Mouse (Mus musculus): ENCODE results near the gene Zfp108. TPM values are rescaled to one million over a fixed set of nuclear protein-coding genes. Genes with fewer than 3 reads are reported as not detected.

The Zfp108 gene
- polyA plus RNA-seq, 1 experiment from 2014 or later, result 4.9 TPM

DNA sequence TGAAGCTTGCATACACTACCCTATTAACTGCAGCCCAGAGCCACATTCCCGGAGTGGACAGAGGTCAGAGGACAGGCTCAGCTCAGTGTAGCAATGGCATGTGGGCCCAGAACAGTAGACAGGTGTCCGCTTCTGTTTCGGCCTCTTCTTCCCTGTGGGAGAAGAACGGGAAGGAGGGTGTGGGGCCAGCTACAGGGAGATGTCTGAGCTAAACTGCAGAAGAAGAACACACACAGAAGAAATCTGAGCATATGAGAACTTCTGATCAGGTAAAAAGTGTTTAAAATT lies 26.2 kb downstream of the Zfp108 start:
- no peak overlapping the region for H3K27ac ChIP-seq (ENCODE audit: low read length)
- H3K4me1 ChIP-seq (ENCODE audit: insufficient read depth, low read length), result no peaks in the 10 kb centered on the region
- H3K9ac ChIP-seq (replicated peaks; ENCODE audit: low read length), result no peak overlapping the region
- 39% methylated on average over 4 of the region's 4 CpGs for WGBS
- H3K4me2 ChIP-seq (replicated peaks; ENCODE audit: low read depth, low read length), result no peak overlapping the region
- H3K36me3 ChIP-seq (ENCODE audit: insufficient read depth, low read length), result peaks cover 8% of the 10 kb centered on the region
- H3K9me3 ChIP-seq (ENCODE audit: low read length), result peaks cover 2% of the 10 kb centered on the region; the same call in 1 of the 2 replicates
- no peak for ATAC-seq (ENCODE audit: low FRiP score, low TSS enrichment)
- H3K4me3 ChIP-seq (ENCODE audit: low read length), result no peak overlapping the region
- no peaks in the 10 kb centered on the region for H3K27me3 ChIP-seq (ENCODE audit: insufficient read depth, low read length)

DNA sequence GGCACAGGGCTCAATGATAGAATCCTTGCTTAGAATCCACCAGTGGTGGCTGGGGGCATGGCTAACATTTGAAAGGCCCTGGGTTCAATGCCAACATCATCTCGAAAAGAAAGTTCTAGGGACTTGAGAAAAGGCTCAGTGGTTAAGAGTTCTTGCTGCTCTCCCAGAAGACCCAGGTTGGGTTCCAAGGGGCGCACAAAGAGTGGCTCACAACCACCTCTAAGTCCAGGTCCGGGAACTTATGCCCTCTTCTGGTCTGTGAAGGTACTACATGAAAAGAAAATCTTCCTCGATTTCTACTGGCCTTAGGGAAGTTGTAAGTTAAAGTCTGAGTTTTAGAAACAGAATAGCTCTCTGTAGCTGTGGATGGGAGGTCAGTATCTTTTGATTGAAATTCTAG lies 31.5 kb downstream of the Zfp108 start:
- no peak for ATAC-seq (ENCODE audit: low FRiP score, low TSS enrichment)
- Histone ChIP-seq H3K27ac (ENCODE audit: low read length) (no peak overlapping the region), H3K27me3 (ENCODE audit: insufficient read depth, low read length) (no peaks in the 10 kb centered on the region), H3K4me3 (ENCODE audit: low read length) (no peak overlapping the region), H3K4me2 (replicated peaks; ENCODE audit: low read depth, low read length) (no peak overlapping the region), H3K4me1 (ENCODE audit: insufficient read depth, low read length) (no peaks in the 10 kb centered on the region), H3K36me3 (ENCODE audit: insufficient read depth, low read length) (peaks cover 25% of the 10 kb centered on the region), H3K9ac (replicated peaks; ENCODE audit: low read length) (no peak overlapping the region), H3K9me3 (ENCODE audit: low read length) (no peaks in the 10 kb centered on the region; the same call in 1 of the 2 replicates)
- WGBS, result 54% methylated on average over 4 of the region's 4 CpGs

DNA sequence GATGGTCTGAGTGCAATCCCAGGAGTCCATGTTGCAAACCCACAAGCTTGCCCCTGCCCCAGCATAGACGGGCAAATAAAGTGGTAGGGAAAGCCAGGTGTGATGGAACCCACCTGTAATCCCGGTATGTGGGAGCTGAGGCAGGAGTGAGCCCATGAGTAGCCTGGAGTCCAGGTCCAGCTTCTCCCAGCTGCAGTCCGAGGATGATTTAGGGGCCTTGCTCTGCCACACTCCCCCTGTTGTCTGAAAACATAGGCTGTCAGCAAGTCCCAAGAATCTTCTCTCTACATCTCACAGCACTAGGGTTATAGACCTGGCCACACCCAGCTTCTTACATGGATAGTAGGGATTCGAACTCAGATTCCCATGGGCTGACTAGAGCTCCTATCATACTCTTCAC lies 32.3 kb downstream of the Zfp108 start:
- 94% methylated on average over 4 of the region's 4 CpGs for WGBS
- no peaks in the 10 kb centered on the region for H3K27me3 ChIP-seq (ENCODE audit: insufficient read depth, low read length)
- no peak for ATAC-seq (ENCODE audit: low FRiP score, low TSS enrichment)
- H3K36me3 ChIP-seq (ENCODE audit: insufficient read depth, low read length), result peaks cover 33% of the 10 kb centered on the region
- no peak overlapping the region for H3K27ac ChIP-seq (ENCODE audit: low read length)
- H3K9ac ChIP-seq (replicated peaks; ENCODE audit: low read length), result no peak overlapping the region
- H3K4me2 ChIP-seq (replicated peaks; ENCODE audit: low read depth, low read length), result no peak overlapping the region
- H3K9me3 ChIP-seq (ENCODE audit: low read length), result peaks cover 3% of the 10 kb centered on the region; the same call in 1 of the 2 replicates
- no peaks in the 10 kb centered on the region for H3K4me1 ChIP-seq (ENCODE audit: insufficient read depth, low read length)
- H3K4me3 ChIP-seq (ENCODE audit: low read length), result no peak overlapping the region

DNA sequence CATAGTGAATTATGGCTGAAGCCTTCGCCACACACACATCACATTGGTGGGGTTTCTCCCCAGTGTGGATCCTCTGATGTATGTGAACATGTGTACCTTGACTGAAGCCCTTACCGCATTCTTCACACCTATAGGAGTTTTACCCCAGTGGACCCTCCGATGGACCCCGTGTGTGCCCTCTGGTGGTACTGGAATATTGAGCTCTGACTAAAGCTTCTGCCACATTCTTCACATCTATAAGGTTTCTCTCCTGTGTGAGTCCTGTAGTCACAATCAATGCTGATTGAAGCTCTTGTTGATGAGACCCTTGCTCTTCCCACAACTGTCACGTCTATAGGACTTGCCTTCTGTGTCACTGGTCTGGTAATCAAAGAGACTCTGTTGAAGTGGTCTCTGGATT lies 33.1 kb downstream of the Zfp108 start:
- H3K4me3 ChIP-seq (ENCODE audit: low read length), result no peak overlapping the region
- no peaks in the 10 kb centered on the region for H3K4me1 ChIP-seq (ENCODE audit: insufficient read depth, low read length)
- no peaks in the 10 kb centered on the region for H3K27me3 ChIP-seq (ENCODE audit: insufficient read depth, low read length)
- no peak overlapping the region for H3K27ac ChIP-seq (ENCODE audit: low read length)
- WGBS, result 87% methylated on average over 5 of the region's 5 CpGs
- H3K4me2 ChIP-seq (replicated peaks; ENCODE audit: low read depth, low read length), result no peak overlapping the region
- no peak overlapping the region for H3K9ac ChIP-seq (replicated peaks; ENCODE audit: low read length)
- peaks cover 41% of the 10 kb centered on the region for H3K36me3 ChIP-seq (ENCODE audit: insufficient read depth, low read length)
- H3K9me3 ChIP-seq (ENCODE audit: low read length), result peaks cover 7% of the 10 kb centered on the region; the same call in 1 of the 2 replicates
- no peak for ATAC-seq (ENCODE audit: low FRiP score, low TSS enrichment)

DNA sequence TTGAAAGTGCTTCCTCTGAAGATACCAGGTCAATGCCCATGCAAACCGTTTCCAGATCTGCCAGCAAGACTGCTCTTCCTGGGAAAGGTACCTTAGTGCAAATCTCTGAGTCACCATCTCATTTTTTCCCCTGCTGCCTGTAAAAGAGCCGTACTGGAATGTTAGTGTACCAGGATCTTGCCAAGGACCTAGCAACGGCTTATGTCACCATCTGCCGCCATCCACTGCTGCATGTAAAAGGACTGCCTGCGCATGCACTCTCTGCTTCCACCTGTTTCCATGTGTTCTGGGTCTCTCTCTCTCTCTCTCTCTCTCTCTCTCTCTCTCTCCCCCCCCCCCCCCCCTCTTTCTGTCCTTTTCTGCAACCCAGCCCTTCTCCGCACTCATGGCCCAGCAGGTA lies 33.9 kb downstream of the Zfp108 start:
- no peak for ATAC-seq (ENCODE audit: low FRiP score, low TSS enrichment)
- H3K27me3 ChIP-seq (ENCODE audit: insufficient read depth, low read length), result no peaks in the 10 kb centered on the region
- no peak overlapping the region for H3K27ac ChIP-seq (ENCODE audit: low read length)
- 94% methylated on average over 6 of the region's 6 CpGs for WGBS
- H3K4me3 ChIP-seq (ENCODE audit: low read length), result no peak overlapping the region
- peaks cover 7% of the 10 kb centered on the region; the same call in 1 of the 2 replicates for H3K9me3 ChIP-seq (ENCODE audit: low read length)
- H3K4me1 ChIP-seq (ENCODE audit: insufficient read depth, low read length), result no peaks in the 10 kb centered on the region
- H3K4me2 ChIP-seq (replicated peaks; ENCODE audit: low read depth, low read length), result no peak overlapping the region
- no peak overlapping the region for H3K9ac ChIP-seq (replicated peaks; ENCODE audit: low read length)
- peaks cover 49% of the 10 kb centered on the region for H3K36me3 ChIP-seq (ENCODE audit: insufficient read depth, low read length)

DNA sequence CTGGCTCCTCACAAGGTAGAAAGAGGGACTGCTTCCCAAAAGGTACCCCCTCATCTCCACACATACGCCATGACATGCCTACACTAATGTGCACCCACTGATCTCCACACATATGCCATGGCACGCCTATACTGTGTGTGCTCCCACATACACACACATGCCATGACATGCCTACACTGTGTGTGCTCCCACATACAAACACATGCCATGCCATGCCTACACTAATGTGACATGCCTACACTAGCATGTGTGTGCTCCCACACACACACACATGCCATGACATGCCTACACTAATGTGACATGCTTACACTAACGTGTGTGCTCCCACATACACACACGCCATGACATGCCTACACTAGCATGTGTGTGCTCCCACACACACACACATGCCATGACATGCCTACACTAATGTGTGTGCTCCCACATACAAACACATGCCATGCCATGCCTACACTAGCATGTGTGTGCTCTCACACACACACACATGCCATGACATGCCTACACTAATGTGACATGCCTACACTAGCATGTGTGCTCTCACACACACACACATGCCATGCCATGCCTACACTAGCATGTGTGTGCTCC lies 35.6 kb downstream of the Zfp108 start:
- Histone ChIP-seq H3K4me3 (ENCODE audit: low read length) (no peak overlapping the region), H3K9ac (replicated peaks; ENCODE audit: low read length) (no peak overlapping the region), H3K27me3 (ENCODE audit: insufficient read depth, low read length) (no peaks in the 10 kb centered on the region), H3K36me3 (ENCODE audit: insufficient read depth, low read length) (peaks cover 66% of the 10 kb centered on the region), H3K4me2 (replicated peaks; ENCODE audit: low read depth, low read length) (no peak overlapping the region), H3K4me1 (ENCODE audit: insufficient read depth, low read length) (no peaks in the 10 kb centered on the region), H3K27ac (ENCODE audit: low read length) (no peak overlapping the region), H3K9me3 (ENCODE audit: low read length) (peaks cover 7% of the 10 kb centered on the region; the same call in 1 of the 2 replicates)
- ATAC-seq (ENCODE audit: low FRiP score, low TSS enrichment), result no peak
- 95% methylated on average over 4 of the region's 4 CpGs for WGBS

DNA sequence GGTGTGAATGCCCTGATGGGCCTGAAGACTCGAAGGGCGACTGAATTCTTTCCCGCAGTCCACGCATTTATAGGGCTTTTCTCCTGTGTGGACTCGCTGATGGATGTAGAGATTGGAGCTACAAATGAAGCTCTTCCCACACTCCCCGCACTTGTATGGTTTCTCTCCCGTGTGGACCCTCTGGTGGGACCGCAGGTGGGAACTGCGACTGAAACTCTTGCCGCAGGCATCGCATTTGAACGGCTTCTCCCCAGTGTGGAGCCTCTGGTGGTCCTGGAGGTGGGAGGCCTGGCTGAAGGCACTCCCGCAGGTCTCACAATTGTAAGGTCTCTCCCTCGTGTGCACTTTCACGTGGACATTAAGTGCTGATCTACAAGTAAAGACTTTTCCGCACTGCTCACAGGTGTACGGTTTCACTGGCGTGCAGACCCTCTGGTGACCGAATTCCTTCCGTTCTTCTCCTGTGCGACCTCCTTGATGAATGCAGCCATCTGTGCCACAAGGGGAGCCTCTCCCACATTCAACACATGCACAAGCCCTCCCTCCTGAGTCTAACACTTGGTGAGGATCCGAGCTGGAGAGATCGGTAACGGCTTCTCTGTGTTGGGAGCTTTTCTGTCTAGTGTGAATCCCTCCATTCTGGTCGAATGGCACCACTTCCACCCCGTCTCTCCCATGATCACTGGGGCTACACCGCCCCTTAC lies 36.9 kb downstream of the Zfp108 start:
- H3K27me3 ChIP-seq (ENCODE audit: insufficient read depth, low read length), result no peaks in the 10 kb centered on the region
- no peak overlapping the region for H3K27ac ChIP-seq (ENCODE audit: low read length)
- H3K9ac ChIP-seq (replicated peaks; ENCODE audit: low read length), result no peak overlapping the region
- H3K4me3 ChIP-seq (ENCODE audit: low read length), result no peak overlapping the region
- H3K4me1 ChIP-seq (ENCODE audit: insufficient read depth, low read length), result no peaks in the 10 kb centered on the region
- no peak overlapping the region for H3K4me2 ChIP-seq (replicated peaks; ENCODE audit: low read depth, low read length)
- H3K36me3 ChIP-seq (ENCODE audit: insufficient read depth, low read length), result peaks cover 79% of the 10 kb centered on the region
- WGBS, result 93% methylated on average over 27 of the region's 27 CpGs
- peaks cover 7% of the 10 kb centered on the region; the same call in 1 of the 2 replicates for H3K9me3 ChIP-seq (ENCODE audit: low read length)
- no peak for ATAC-seq (ENCODE audit: low FRiP score, low TSS enrichment)

DNA sequence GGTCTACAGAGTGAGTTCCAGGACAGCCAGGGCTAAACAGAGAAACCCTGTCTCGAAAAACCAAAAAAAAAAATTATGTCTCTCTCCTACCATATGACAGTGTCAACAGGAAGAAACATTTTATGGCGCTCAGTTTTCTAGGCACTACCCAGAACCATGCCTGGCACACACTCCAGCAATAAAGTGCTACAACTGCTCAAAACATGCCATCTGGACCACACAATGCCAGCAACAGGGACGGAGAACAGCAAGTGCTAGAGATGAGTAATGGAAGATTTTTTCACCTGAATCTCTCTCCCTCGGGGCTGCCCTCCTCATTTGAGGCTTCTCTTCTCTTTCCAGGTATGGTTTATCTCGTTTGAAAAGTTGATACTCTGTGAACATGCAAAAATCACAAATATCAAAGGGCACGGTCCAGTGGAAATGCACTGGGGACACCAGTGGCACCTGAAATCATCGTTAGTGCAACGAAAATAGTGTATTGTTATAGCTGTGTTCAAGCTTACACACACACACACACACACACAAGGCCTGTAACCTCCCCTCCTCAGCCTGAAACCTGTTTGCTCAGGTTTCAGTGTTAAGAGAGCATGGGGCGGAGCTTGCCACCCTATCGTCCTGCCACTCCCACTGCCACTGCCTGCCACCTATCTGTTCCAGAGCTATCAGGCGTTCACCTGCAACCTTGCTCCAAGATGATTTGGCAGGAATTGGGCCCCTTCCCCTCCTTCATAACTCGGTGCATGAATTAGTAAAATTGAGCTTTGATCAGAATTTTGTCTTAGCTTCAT lies 38.7 kb downstream of the Zfp108 start:
- no peak overlapping the region for H3K9ac ChIP-seq (replicated peaks; ENCODE audit: low read length)
- H3K4me1 ChIP-seq (ENCODE audit: insufficient read depth, low read length), result peaks cover 6% of the 10 kb centered on the region
- no peak overlapping the region for H3K27ac ChIP-seq (ENCODE audit: low read length)
- 87% methylated on average over 12 of the region's 12 CpGs for WGBS
- H3K36me3 ChIP-seq (ENCODE audit: insufficient read depth, low read length), result peaks cover 83% of the 10 kb centered on the region
- H3K9me3 ChIP-seq (ENCODE audit: low read length), result peaks cover 7% of the 10 kb centered on the region; the same call in 1 of the 2 replicates
- no peak overlapping the region for H3K4me3 ChIP-seq (ENCODE audit: low read length)
- no peak overlapping the region for H3K4me2 ChIP-seq (replicated peaks; ENCODE audit: low read depth, low read length)
- H3K27me3 ChIP-seq (ENCODE audit: insufficient read depth, low read length), result no peaks in the 10 kb centered on the region
- ATAC-seq (ENCODE audit: low FRiP score, low TSS enrichment), result no peak

DNA sequence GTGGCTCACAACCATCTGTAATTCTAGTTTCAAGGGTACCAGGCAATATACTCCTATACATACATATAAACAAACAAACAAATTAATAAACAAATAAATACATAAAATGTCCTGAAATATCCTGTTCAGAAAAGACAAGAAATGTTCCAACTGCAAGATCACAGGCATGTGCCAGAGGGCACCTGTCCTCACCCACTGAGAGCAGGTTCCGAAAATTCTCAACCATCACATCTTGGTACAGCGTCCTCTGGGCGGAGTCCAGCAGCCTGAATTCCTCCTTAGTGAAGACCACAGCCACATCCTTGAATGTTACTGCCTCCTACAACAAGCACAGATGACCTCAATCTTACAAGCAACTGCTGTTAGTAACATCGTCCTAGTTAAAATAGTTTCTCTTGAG lies 40.2 kb downstream of the Zfp108 start:
- no peak overlapping the region for H3K4me3 ChIP-seq (ENCODE audit: low read length)
- H3K36me3 ChIP-seq (ENCODE audit: insufficient read depth, low read length), result peaks cover 77% of the 10 kb centered on the region
- no peak overlapping the region for H3K9ac ChIP-seq (replicated peaks; ENCODE audit: low read length)
- peaks cover 7% of the 10 kb centered on the region; the same call in 1 of the 2 replicates for H3K9me3 ChIP-seq (ENCODE audit: low read length)
- H3K27ac ChIP-seq (ENCODE audit: low read length), result no peak overlapping the region
- ATAC-seq (ENCODE audit: low FRiP score, low TSS enrichment), result no peak
- no peak overlapping the region for H3K4me2 ChIP-seq (replicated peaks; ENCODE audit: low read depth, low read length)
- no peaks in the 10 kb centered on the region for H3K27me3 ChIP-seq (ENCODE audit: insufficient read depth, low read length)
- peaks cover 9% of the 10 kb centered on the region for H3K4me1 ChIP-seq (ENCODE audit: insufficient read depth, low read length)
- 94% methylated on average over 4 of the region's 4 CpGs for whole genome bisulfite sequencing

DNA sequence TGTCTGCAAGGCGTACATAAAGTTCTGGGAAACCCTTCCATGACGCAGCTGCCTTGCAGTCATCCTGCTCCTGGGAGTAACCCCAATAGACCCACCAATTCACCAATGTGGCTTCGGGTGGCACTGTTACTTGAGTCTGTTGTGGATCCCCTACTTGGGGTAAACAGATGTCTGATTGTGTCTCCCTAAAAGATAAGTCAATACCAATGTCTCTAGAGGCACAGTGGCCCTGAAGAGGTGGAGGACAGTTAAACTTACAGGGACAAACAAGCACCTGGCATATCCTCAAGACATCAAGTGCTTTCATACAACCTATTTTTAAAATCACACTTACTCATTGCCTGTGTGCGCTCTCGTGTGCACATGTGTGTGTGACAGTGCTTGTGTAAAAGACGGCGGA lies 40.8 kb downstream of the Zfp108 start:
- ATAC-seq (ENCODE audit: low FRiP score, low TSS enrichment), result no peak
- 97% methylated on average over 7 of the region's 7 CpGs for WGBS
- peaks cover 71% of the 10 kb centered on the region for H3K36me3 ChIP-seq (ENCODE audit: insufficient read depth, low read length)

More for the DNA sequence above, 40.8 kb downstream of the Zfp108 start:
- Histone ChIP-seq H3K27ac (ENCODE audit: low read length) (no peak overlapping the region), H3K9ac (replicated peaks; ENCODE audit: low read length) (no peak overlapping the region), H3K4me1 (ENCODE audit: insufficient read depth, low read length) (peaks cover 15% of the 10 kb centered on the region), H3K9me3 (ENCODE audit: low read length) (peaks cover 7% of the 10 kb centered on the region; the same call in 1 of the 2 replicates), H3K4me3 (ENCODE audit: low read length) (no peak overlapping the region), H3K27me3 (ENCODE audit: insufficient read depth, low read length) (no peaks in the 10 kb centered on the region), H3K4me2 (replicated peaks; ENCODE audit: low read depth, low read length) (no peak overlapping the region)
